Mouse (Mus musculus): Measurements from ENCODE around the gene Nf1. TPM values are rescaled to one million over a fixed set of nuclear protein-coding genes. Genes with fewer than 3 reads are reported as not detected.

The Nf1 gene
- 10 to 100 TPM; 20.0 to 24.4 TPM for total RNA-seq (2023)

DNA sequence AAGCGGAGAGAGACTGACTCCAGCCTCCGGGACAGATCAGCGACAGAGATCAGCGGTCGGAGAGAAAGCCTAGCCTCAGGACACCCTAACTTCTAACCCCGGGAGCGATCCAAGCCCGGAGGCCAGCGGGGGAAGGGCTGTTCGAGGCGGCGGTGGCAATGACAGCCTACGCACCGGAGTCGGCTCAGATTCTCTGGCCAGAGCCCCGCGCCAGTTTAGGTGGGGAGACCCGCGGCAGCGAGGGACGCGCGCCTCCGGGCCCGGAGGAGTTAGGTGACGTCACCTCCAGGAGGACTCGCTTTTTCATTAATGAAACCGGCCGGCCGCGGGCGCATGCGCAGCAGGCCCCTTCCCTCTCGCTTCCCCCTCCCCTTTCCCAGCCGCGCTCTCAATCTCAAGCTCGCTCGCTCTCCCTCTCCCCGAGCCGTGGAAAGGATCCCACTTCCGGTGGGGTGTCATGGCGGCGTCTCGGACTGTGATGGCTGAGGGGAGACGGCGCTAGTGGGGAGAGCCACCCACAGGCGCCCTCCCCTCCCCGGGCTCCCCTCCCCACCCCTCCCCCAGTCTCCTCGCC, at the start of gene Nf1:
TSS of gene Nf1 (plus strand) at position 460 of the 574 bp plus-strand sequence.

DNA sequence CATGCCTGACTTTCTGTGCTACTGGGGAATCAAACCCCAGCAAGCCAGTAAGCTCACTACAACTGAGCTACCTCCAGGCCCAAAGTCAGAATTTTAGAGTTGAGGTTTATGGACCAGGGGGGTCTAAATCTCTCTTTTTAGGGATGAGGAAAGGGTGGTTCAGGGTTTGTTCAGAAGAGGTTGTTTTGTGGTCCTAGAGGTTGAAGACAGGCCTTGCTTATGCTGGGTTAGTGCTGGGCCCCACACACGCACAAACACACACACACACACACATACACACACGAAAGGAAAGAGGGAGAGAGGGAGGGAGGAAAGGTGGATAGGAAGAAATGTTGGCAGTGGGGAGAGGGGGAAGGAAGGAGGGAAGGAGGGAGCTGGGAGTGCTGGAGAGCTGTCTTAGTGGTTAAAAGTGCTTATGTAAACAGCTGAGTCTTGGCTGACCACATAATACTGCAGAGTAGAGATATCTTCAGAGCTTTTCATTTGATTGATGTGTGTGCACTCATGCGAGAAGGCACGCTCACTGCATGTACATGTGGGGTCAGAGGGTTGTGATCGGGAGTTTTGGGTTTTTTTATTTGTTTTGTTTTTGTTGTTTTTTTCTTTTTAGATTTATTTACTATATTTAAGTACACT, 42.5 kb upstream of the Nf1 start, which contains the start of gene Gm9964:
TSS of gene Gm9964 (minus strand) at position 51 of the 636 bp plus-strand sequence.

DNA sequence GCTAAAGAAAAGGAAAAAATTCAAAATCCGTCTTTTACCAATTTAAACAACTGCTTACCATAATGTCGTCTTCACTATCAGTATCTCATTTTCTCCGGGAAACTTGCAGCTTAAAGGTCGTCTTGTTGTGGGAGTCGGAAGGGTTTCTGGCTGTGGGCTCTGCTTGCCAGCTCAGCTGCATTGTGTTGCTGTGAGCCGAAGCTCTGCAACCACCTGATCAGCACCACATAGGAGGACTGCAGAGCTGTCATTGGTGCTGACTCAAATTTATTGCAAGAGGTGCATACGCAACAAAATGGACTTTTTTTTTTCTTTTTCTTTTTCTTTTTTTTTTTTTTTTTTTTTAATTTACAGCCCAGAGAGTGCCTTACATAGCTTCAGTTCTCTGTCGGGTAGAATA, 164.4 kb downstream of the Nf1 start, which contains the start of gene Omg:
TSS of gene Omg (minus strand) at position 240 of the 400 bp plus-strand sequence.

DNA sequence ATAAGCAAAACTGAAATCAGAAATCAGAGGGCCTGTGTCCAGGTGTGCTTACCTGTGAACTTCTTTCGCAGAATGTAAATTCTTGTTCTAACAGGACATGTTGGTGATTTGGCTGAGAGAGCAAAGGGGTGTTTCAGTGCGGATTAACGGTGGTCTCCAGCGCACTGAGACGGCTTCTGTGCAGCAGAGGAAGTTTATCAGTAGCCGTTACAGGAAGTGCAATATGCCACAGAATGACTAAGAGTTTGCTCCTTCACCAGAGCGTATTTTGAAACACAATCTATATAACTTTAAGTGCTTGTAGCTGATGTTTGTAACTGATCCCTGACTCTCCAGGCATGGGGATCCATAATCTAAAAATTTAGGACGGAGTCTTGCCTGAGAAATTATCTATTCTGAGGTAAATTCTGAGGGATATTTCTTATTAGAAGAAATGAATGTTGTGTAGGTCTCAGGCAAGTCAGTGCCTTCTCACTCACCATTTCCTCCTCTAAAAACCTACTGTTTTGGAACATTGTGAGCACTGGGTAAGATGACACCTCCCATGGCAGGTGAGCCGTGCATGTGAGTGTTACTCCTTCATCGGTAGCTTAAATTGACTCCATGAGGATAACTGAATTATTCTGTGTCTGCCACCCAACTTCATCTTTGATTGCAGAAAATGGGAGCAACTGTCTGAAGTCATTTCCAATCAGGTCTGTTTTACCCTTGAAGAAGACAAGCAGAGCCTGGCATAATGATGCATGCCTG, 184.2 kb downstream of the Nf1 start, which contains the start of gene Evi2b:
TSS of gene Evi2b (minus strand) at position 203 of the 750 bp plus-strand sequence.

GRCm38 (mm10) chr11:79530333-79530761, 190.9 kb downstream of the Nf1 start, which contains the start of the genes Evi2 and Evi2a:
TSS of gene Evi2 (minus strand) at chr11:79530589.
TSS of gene Evi2a (minus strand) at chr11:79530609.

GRCm38 (mm10) chr11:79590664-79591590, 251.4 kb downstream of the Nf1 start, which contains the start of gene Rab11fip4:
TSS of gene Rab11fip4 (plus strand) at chr11:79591212.

Other genes with a start within 250 kb of the Nf1 start
- 10 to 100 TPM; 20.3 to 26.6 TPM for gene Ksr1, start 193.3 kb upstream of the Nf1 start, total RNA-seq (2023)
- gene Wsb1, start 85.0 kb upstream of the Nf1 start, total RNA-seq (2023): 100 to 1,000 TPM; 113 to 138 TPM
- gene Gm9964, start 42.8 kb upstream of the Nf1 start, total RNA-seq (2023): 1 to 10 TPM; 1.1 to 1.6 TPM
- gene Omg, start 164.4 kb downstream of the Nf1 start, total RNA-seq (2023): under 1 TPM; 0.55 to 0.83 TPM
- 100 to 1,000 TPM in 1 of 2 experiments, 10 to 100 TPM in 1; 83.7 to 102 TPM for gene Evi2b, start 184.1 kb downstream of the Nf1 start, total RNA-seq (2023)
- 1 to 10 TPM; 5.9 to 6.8 TPM for gene Evi2, start 190.9 kb downstream of the Nf1 start, total RNA-seq (2023)
- gene Evi2a, start 190.9 kb downstream of the Nf1 start, total RNA-seq (2023): 10 to 100 TPM; 25.1 to 32.2 TPM

Data from T-cell, adult 66 days (primary cell).